Mouse (Mus musculus): ENCODE data around the gene Taar7d.
"Not testable (repeated sequence)": the region's sequence is repeated elsewhere in the genome, so short reads cannot be mapped to it uniquely, and the experiment has no call there.

The Taar7d gene

GRCm38 (mm10) chr10:24058986-24059385, 32.0 kb downstream of the Taar7d start:
- no peaks in the 10 kb centered on the region for H3K36me3 ChIP-seq (ENCODE audit: control insufficient read depth, insufficient read depth, low read length, poor library complexity, severe bottlenecking)
- H3K27me3 ChIP-seq (ENCODE audit: control insufficient read depth, insufficient read depth, low read length, poor library complexity, severe bottlenecking): no peaks in the 10 kb centered on the region
- DNase-seq (ENCODE audit: low read depth, low spot score): peak; percentile 6

GRCm38 (mm10) chr10:24074751-24075150, 47.7 kb downstream of the Taar7d start:
- not testable (repeated sequence) for DNase-seq (ENCODE audit: low read depth, low spot score); H3K27me3 ChIP-seq (ENCODE audit: control insufficient read depth, insufficient read depth, low read length, poor library complexity, severe bottlenecking); H3K36me3 ChIP-seq (ENCODE audit: control insufficient read depth, insufficient read depth, low read length, poor library complexity, severe bottlenecking)

GRCm38 (mm10) chr10:24076200-24076599, 49.2 kb downstream of the Taar7d start, which contains the start of gene Taar8a:
Taar8a (plus strand) TSS chr10:24076500.
- not testable (repeated sequence) for H3K36me3 ChIP-seq (ENCODE audit: control insufficient read depth, insufficient read depth, low read length, poor library complexity, severe bottlenecking); H3K27me3 ChIP-seq (ENCODE audit: control insufficient read depth, insufficient read depth, low read length, poor library complexity, severe bottlenecking); DNase-seq (ENCODE audit: low read depth, low spot score)

Data from splenic B cell, adult 2 months (primary cell).